Mouse (Mus musculus): Measurements from ENCODE around the gene Snx9. TPM values are rescaled to one million over a fixed set of nuclear protein-coding genes. Genes with fewer than 3 reads are reported as not detected.

The Snx9 gene
- polyA plus RNA-seq, 1 experiment from 2014 or later, result 20.5 TPM

DNA sequence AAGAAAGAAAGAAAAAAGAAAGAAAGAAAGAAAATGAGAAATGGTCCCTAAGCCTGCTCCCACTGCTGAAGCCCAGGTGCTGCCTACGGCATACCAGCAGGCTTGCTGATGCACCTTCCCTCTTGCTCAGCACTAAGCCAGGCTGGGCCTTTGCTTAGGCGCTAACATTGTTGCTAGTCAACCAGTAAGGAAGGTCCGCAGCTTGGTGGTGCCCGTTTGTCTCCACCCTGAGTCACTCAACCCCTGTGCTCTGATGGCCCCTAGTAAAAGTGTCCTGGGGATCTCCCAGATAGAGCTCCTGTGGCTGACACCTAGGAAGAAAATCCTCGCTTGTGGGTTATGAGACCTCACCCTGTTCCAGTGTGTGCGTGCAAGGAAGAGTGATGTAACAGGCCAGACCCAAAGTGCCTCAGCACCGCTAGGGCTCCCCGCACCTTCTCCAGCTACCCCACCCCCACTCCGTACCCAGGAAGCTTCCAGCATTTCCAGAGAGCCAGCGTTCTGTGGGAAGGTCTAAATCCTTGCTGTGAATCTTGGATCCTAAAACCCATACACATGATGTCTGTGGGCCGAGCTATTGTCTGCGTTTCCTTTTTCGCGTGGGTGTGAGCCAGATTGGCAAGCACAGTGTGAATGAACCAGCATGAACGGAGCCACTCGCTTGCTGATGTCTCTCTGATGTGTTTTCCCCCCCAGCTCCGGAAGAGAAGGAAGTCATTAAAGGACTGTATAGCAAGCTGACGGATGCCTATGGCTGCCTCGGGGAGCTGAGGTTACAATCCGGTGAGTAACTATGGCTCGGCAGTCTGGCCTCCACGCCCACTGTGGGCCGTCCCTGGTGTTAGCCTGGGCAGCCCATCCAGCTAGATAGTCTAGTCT is 134.2 kb downstream of the Snx9 start:
- no peak for ATAC-seq (ENCODE audit: extremely low read depth, insufficient number of reproducible peaks, low FRiP score, low TSS enrichment)
- Histone ChIP-seq H3K27me3 (replicated peaks) (no peaks in the 10 kb centered on the region), H3K9me3 (no peaks in the 10 kb centered on the region), H3K4me1 (peaks cover 54% of the 10 kb centered on the region), H3K9ac (peak overlapping the region; percentile 28), H3K4me3 (peak overlapping the region; percentile 20), H3K4me2 (peak overlapping the region; percentile 49), H3K36me3 (no peaks in the 10 kb centered on the region), H3K27ac (replicated peaks) (peak overlapping the region; percentile 56; the same call in 1 of the 2 replicates)
- WGBS, result 41% methylated on average over 23 of the region's 23 CpGs

DNA sequence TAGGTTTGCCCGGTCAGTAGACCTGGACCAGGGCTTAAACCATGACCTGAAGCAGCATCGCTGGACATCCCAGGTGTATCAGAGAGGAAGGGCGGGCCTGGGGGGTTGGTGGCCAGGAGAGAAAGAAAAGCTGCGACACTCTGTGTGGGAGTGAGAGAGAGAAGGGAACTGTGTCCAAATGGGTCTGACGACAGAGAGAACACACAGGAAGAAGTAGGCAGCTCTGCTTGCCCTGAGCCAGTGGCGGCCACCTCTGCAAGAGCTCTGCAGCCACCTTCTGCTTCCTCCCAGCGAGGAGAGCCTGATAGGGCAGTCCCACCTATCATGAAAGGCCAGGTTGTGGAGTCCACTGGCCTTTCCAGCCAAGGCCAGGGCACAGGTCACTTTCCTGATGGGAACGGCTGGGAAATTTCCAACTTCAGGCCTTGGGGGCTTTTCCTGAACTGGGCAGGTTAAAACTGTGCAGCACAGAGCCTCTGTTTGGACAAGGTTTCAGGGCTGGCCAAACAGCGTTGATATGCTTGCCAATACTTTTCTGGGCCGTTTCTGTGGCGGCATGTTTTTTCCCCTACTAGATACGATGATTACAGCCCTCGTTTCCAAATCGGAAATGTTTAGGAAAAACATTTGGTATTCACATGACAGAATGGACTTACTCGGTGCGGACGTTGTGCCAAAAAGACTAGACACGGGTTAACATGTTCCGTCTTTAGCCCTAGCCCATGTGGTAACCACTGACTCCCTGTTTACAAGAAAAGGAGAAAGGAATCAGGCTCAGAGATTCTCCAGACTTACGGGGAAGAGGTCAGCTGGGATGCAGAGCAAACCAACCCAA is 135.3 kb downstream of the Snx9 start:
- Histone ChIP-seq H3K36me3 (no peaks in the 10 kb centered on the region), H3K9ac (peak overlapping the region; percentile 52), H3K9me3 (no peaks in the 10 kb centered on the region), H3K27ac (replicated peaks) (peak overlapping the region; percentile 56; the same call in 1 of the 2 replicates), H3K4me1 (peaks cover 60% of the 10 kb centered on the region), H3K4me3 (no peak overlapping the region), H3K27me3 (replicated peaks) (no peaks in the 10 kb centered on the region), H3K4me2 (peak overlapping the region; percentile 49)
- ATAC-seq (ENCODE audit: extremely low read depth, insufficient number of reproducible peaks, low FRiP score, low TSS enrichment), result no peak
- 53% methylated on average over 20 of the region's 20 CpGs for WGBS

DNA sequence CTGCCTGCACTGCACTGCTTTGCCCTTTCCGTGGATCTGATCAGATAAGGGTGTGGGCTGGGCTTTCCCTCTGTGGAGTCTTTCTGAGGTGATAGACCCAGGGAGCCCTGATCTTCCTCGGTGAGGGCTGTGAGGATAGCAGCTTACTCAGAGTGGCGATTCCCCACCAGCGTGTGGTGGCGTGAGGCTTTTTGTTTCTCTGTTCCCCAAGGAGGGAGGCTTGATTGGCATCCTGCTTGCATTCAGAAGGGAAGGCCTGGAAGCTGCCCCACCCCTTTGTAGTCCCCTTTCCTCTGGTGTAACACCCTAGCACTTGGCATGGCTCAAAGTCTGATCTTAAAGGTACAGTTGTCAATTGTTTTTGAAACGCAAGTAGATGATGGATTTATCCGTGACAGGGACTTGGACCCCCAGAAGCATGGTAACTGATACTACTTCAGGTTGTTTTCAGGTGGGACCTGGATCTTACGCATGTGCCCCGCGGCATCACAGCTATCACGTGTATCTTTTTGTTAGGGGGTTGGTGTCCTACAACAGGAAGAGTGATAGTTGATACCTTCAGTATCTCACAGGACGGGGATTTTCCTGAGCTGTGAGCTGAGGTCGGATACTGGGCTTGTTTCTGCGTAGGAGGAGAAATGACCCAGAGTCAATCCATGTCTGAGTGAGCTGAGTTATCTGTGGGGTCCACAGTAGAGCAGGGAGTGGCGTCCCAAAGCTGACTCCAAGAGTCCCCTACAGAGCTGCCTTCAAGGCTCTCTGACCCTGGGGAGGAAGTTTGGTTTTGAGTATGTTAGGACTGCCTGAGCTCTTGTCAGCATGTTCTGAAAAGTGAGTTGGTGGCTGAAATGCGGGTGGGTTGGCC is 136.2 kb downstream of the Snx9 start:
- no peak for ATAC-seq (ENCODE audit: extremely low read depth, insufficient number of reproducible peaks, low FRiP score, low TSS enrichment)
- H3K27me3 ChIP-seq (replicated peaks), result no peaks in the 10 kb centered on the region
- H3K4me2 ChIP-seq, result peak overlapping the region; percentile 49
- no peaks in the 10 kb centered on the region for H3K36me3 ChIP-seq
- H3K9ac ChIP-seq, result peak overlapping the region; percentile 52; the same call in 1 of the 2 replicates
- H3K4me1 ChIP-seq, result peaks cover 69% of the 10 kb centered on the region
- no peak overlapping the region for H3K4me3 ChIP-seq
- WGBS, result 43% methylated on average over 16 of the region's 16 CpGs
- H3K9me3 ChIP-seq, result no peaks in the 10 kb centered on the region
- peak overlapping the region; percentile 79 for H3K27ac ChIP-seq (replicated peaks)

- Histone ChIP-seq H3K4me1 (peaks cover 76% of the 10 kb centered on the region), H3K36me3 (no peaks in the 10 kb centered on the region), H3K27me3 (replicated peaks) (no peaks in the 10 kb centered on the region), H3K4me2 (no peak overlapping the region), H3K9me3 (no peaks in the 10 kb centered on the region), H3K4me3 (no peak overlapping the region), H3K9ac (peak overlapping the region; percentile 47; the same call in 1 of the 2 replicates), H3K27ac (replicated peaks) (peak overlapping the region; percentile 79)
- ATAC-seq (ENCODE audit: extremely low read depth, insufficient number of reproducible peaks, low FRiP score, low TSS enrichment), result no peak
- WGBS, result 67% methylated on average over 8 of the region's 8 CpGs
Observed at GRCm38 (mm10) chr17:5977921-5978504, 136.9 kb downstream of the Snx9 start.

DNA sequence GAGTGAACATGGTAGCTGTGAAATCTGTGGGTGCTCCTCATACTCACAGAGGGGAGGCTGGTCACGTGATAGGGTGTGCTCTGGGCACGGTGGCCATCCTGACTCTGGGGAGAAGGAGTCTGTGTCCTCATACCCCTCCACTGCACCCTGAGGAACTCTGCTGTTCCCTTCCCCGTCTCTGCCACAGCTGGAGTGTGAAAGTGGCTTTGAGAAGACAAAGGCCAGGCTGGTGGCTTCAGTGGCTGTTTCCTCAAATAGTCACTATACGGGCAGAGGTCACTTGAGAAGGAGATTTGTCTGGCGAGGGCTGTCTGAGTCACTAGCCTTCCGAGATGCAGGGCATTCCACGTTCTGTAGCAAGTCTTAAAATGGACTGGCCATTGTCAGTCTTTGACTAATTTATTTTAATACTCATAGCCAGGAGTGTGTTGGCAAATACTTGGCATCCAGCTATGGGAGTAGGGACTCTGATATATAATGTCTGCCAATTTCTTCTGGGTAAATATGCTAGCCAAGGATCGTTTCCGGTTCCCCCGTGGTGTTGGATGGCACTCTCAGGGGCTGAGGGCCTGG is 137.5 kb downstream of the Snx9 start:
- Histone ChIP-seq H3K27ac (replicated peaks) (peak overlapping the region; percentile 79), H3K36me3 (no peaks in the 10 kb centered on the region), H3K4me1 (peaks cover 82% of the 10 kb centered on the region), H3K9ac (peak overlapping the region; percentile 47; the same call in 1 of the 2 replicates), H3K4me2 (no peak overlapping the region), H3K9me3 (no peaks in the 10 kb centered on the region), H3K27me3 (replicated peaks) (no peaks in the 10 kb centered on the region), H3K4me3 (no peak overlapping the region)
- 47% methylated on average over 10 of the region's 10 CpGs for WGBS
- ATAC-seq (ENCODE audit: extremely low read depth, insufficient number of reproducible peaks, low FRiP score, low TSS enrichment), result no peak

GRCm38 (mm10) chr17:5980860-5981259 is 139.7 kb downstream of the Snx9 start:
- H3K4me2 ChIP-seq, result no peak overlapping the region
- H3K9me3 ChIP-seq, result no peaks in the 10 kb centered on the region
- no peak overlapping the region for H3K9ac ChIP-seq
- H3K4me3 ChIP-seq, result no peak overlapping the region
- ATAC-seq (ENCODE audit: extremely low read depth, insufficient number of reproducible peaks, low FRiP score, low TSS enrichment), result no peak
- H3K27me3 ChIP-seq (replicated peaks), result no peaks in the 10 kb centered on the region
- WGBS, result 44% methylated on average over 6 of the region's 6 CpGs
- H3K36me3 ChIP-seq, result no peaks in the 10 kb centered on the region
- peaks cover 89% of the 10 kb centered on the region for H3K4me1 ChIP-seq
- H3K27ac ChIP-seq (replicated peaks), result no peak overlapping the region

Other genes starting within 250 kb of the Snx9 start
- 3.0 and 3.1 TPM in 2 replicates for gene Synj2, start 100.0 kb downstream of the Snx9 start, polyA plus RNA-seq (2015; fragmentation: Nextera tagmentation; extraction: Ambion mirVana)
- 5.1 and 5.6 TPM in 2 replicates for gene Serac1, start 238.4 kb downstream of the Snx9 start, polyA plus RNA-seq (2015; fragmentation: Nextera tagmentation; extraction: Ambion mirVana)
- 126 and 154 TPM in 2 replicates for gene Gtf2h5, start 238.5 kb downstream of the Snx9 start, polyA plus RNA-seq (2015; fragmentation: Nextera tagmentation; extraction: Ambion mirVana)

Measured in heart, embryonic 13.5 days (tissue).